Mouse (Mus musculus) cerebral cortex, adult 2 months (tissue): Measurements from ENCODE around the gene Rab6a.

Experiments used
- WGBS: fragments of 180-500 bp; shearing (Covaris S2); methylation state at CpG from one replicate; pipeline ENCODE4 v1.1.7; 2018; 5-methylcytosine and 5-hydroxymethylcytosine counted together

Gene Rab6a

DNA sequence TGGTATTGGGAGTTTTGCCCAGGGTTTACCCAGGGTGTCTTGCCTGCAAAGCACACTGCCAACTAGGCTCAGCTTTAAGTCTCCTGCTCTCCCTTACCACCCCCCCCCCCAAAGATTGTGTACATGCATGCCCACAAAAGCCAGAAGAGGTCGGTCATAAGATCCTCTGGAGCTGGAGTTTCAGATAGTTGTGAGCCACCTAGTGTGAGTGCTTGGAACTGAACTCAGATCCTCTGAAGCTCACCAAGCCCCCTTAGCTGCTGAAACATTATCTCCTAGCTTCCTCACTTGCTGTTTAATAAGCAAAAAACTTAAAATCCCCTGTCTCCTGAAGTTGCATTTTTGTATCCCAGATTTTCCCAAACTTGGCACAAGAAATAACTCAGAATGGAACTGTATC lies 30.4 kb downstream of the Rab6a start:
- WGBS, result 3% methylated on average over 1 of the region's 1 CpGs

DNA sequence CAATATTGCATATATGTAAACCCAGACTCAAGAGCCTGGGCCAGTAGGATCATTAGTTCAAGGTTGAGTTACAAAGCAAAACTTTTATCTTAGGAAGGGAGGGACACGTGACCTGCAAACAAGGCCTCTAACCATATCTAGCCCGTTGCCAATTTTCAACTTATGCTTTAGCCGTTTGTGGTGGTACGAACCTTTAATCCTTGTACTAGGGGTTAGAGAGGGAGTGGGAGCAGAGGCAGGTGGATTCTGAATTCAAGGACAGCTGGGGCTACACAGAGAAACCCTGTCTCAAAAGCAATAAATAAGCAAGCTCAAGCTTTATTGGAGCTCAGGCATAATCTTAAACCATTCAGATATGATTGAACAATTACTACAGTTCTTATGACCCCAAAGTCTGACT lies 35.2 kb downstream of the Rab6a start:
- WGBS, result 80% methylated on average over 4 of the region's 4 CpGs

- 20% methylated on average over 3 of the region's 3 CpGs for WGBS
These were observed 37.9 kb downstream of the Rab6a start for GRCm38 (mm10) chr7:100645147-100645546.

GRCm38 (mm10) chr7:100649095-100649494 lies 41.9 kb downstream of the Rab6a start:
- WGBS, result 68% methylated on average over 4 of the region's 4 CpGs

- WGBS, result 77% methylated on average over 8 of the region's 8 CpGs
These were observed 42.6 kb downstream of the Rab6a start for GRCm38 (mm10) chr7:100649826-100650225.

DNA sequence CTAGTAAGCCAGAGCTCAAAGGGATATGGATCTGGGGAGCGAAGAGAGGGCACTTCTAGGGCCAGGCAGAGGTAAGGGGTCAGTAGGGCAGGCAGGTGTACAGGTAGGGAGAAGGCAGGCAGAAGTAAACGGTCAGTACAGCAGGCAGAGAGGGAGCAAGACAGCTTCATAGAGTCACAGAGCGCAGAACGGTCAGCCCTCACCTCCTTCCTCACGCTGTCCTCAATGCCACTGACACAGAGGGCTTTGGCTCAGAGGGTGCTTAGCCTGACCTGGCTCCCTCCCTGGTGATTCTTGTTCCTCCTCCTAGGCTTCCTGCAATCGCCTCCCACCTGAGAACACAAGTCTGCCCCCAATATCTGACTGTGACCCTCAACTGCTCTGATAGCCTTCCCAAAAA lies 43.2 kb downstream of the Rab6a start:
- 79% methylated on average over 6 of the region's 6 CpGs for WGBS

- 37% methylated on average over 4 of the region's 4 CpGs for WGBS
These were observed 43.8 kb downstream of the Rab6a start for GRCm38 (mm10) chr7:100651011-100651410.

- WGBS, result 73% methylated on average over 9 of the region's 9 CpGs
These were observed 46.5 kb downstream of the Rab6a start for GRCm38 (mm10) chr7:100653480-100654266.

GRCm38 (mm10) chr7:100654441-100654840 lies 47.2 kb downstream of the Rab6a start:
- 85% methylated on average over 8 of the region's 8 CpGs for WGBS

GRCm38 (mm10) chr7:100656739-100657138 lies 49.5 kb downstream of the Rab6a start:
- WGBS, result 51% methylated on average over 5 of the region's 5 CpGs

DNA sequence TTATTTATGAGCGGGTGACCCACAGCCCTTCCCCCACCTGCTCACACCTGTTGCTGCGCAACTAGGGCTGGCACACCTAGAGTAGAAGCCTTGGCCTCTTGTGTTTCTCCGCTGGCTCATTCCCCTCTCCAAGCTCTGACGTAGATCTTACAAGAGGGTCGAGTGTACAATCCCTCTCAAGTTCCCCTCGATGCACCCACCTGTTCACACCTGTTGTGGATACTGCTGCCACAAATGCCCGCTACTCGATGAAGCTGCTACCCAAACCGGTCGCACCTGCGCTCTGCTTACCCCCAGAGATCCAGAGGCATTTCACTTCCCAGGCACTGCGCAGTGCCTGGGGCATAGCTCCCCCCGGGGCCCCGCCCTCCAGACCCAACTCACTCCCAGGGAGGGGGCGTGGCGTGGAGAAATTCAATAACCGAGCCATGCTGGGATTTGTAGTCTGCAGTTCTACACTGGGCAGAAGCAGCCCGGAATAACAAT lies 50.9 kb downstream of the Rab6a start:
- WGBS, result 38% methylated on average over 18 of the region's 18 CpGs

- WGBS, result 90% methylated on average over 7 of the region's 7 CpGs
These were observed 54.1 kb downstream of the Rab6a start for GRCm38 (mm10) chr7:100661264-100661663.

- 87% methylated on average over 8 of the region's 8 CpGs for WGBS
These were observed 55.0 kb downstream of the Rab6a start, which contains the start of gene Plekhb1 for GRCm38 (mm10) chr7:100662231-100662630. TSS of gene Plekhb1 (minus strand) at chr7:100662414.

DNA sequence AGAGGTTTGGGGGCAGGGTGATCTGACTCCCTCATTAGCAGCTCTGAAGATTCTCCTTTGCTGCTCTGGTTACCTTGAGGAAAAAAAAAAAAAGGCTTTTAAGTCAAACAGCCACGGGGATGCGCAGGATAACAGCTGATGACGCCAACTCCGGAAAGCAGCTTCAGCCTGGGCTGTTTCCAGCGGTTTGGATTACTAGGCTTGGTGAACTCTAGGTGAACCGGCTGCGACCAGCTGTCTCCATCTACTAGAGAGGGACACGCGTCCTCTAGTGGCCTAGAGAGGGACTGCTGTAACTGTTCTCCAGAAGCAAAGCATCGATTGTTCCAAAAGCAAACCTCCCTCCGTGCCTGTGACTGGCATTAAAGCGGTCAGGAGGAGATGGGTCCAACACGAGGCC lies 56.0 kb downstream of the Rab6a start:
- under 1% methylated on average over 13 of the region's 13 CpGs for WGBS

DNA sequence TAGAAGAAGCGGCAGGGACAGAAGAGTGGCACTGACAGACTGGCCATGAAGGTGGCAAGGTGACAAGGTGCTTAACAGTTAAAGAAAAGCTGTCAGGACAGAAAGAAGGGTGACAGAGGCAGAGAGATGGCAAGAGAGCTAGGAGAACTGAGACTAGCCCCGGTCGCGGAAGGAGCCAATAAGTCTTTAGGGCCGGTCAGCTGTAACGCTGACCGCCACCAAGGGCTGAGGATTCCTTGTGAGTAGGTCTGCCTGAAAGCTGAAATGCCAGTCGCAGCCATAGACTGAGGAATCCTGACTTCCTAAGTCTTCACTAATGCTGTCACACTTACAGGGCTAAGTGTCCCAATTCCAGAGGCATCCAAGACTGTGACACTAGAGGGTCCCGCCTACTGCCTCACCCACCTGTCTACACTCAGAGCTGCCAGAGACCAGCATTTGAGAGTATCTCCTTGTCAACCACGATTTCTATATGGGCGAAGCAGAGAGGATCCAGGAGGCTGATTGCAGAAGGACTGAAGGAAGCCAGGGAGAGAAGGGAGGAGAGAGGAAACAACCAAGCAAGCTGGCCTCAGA lies 56.6 kb downstream of the Rab6a start:
- WGBS, result 59% methylated on average over 11 of the region's 11 CpGs

- WGBS, result 59% methylated on average over 5 of the region's 5 CpGs
These were observed 63.4 kb downstream of the Rab6a start for GRCm38 (mm10) chr7:100670646-100671045.

DNA sequence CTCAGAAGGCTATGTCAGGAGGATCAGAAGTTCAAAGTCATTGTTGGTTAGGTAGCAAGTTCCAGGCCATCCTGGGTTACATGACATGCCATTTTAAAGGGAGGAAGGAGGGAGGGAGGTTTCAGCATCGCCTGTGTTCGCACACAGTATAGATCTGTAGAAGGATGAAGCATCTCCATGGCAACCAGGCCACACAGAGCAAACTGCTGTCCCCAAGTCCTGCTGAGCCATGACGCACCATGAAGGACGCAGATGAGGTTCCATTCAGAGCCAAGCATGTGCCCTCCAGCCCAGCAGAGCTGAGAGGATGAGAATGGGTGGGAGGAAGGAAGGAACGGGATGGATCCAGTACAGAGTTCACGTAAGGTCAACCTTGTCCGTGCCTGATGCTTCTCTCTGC lies 66.2 kb downstream of the Rab6a start:
- 57% methylated on average over 7 of the region's 7 CpGs for WGBS

DNA sequence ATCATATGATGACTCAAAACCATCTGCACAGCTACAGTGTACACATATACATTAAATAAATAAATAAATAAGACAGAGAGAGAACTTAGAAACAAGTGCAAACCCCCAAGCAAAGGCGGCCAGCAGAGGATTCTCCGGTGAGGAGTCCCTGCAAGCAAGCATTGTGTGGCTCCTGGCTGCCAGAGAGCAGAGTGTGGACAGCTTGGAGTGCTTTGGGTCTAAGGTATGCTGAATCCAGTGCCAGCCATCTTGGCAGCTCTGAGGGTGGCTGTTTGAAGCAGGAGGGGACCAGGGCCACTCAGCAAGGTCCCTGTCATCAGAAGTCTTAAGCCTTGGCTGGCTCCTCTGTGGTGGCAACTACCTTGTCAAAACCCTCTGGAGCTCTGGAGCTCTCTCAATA lies 67.7 kb downstream of the Rab6a start:
- WGBS, result 84% methylated on average over 2 of the region's 2 CpGs

- 86% methylated on average over 5 of the region's 5 CpGs for WGBS
These were observed 70.8 kb downstream of the Rab6a start for GRCm38 (mm10) chr7:100678052-100678451.

GRCm38 (mm10) chr7:100678948-100679880 lies 72.0 kb downstream of the Rab6a start:
- 74% methylated on average over 15 of the region's 15 CpGs for WGBS

GRCm38 (mm10) chr7:100681132-100681531 lies 73.9 kb downstream of the Rab6a start:
- WGBS, result 30% methylated on average over 5 of the region's 5 CpGs

- 56% methylated on average over 1 of the region's 1 CpGs for WGBS
These were observed 76.0 kb downstream of the Rab6a start for GRCm38 (mm10) chr7:100683241-100683640.
